Mouse (Mus musculus) MEL (cell line): Measurements from ENCODE around the gene Sox14. TPM values are rescaled to one million over a fixed set of nuclear protein-coding genes. Genes with fewer than 3 reads are reported as not detected.

Source experiments
- DNase-seq: peaks from one replicate; pipeline ENCODE4 v3.0.0; 2011; ENCODE audit warnings: low read depth, low spot score
- H3K27ac ChIP-seq: 2 replicates; pipeline ENCODE4 v1.5.1; 2012; ENCODE audit warnings: low read depth, mild to moderate bottlenecking, control low read depth, low read length, moderate library complexity; ENCODE audit not compliant: control insufficient read depth
- H3K27me3 ChIP-seq, 2 experiments: fragments of 150-350 bp in 1 of 2; sonication (generic) in 1 of 2; 2 replicates each; pipeline ENCODE4 v1.6.1; 2012; ENCODE audit warnings: low read length in 2 of 2, mild to moderate bottlenecking in 2 of 2, improper control_type of control experiment in 1 of 2, moderate library complexity in 1 of 2; ENCODE audit not compliant: insufficient read depth in 2 of 2, control insufficient read depth in 1 of 2
- H3K36me3 ChIP-seq, 2 experiments: 2 replicates each; pipeline ENCODE4 v1.6.1; 2012 to 2014; ENCODE audit warnings: low read length in 2 of 2, improper control_type of control experiment in 1 of 2, inconsistent platforms in 1 of 2, mild to moderate bottlenecking in 1 of 2; ENCODE audit not compliant: insufficient read depth in 2 of 2, control insufficient read depth in 1 of 2
- H3K4me1 ChIP-seq, 2 experiments: fragments of 150-350 bp in 1 of 2; sonication (generic) in 1 of 2; 2 replicates each; pipeline ENCODE4 v1.6.1; 2012; ENCODE audit warnings: low read length in 2 of 2, improper control_type of control experiment in 1 of 2, mild to moderate bottlenecking in 1 of 2; ENCODE audit not compliant: insufficient read depth in 2 of 2, control insufficient read depth in 1 of 2
- H3K4me3 ChIP-seq, 2 experiments: fragments of 150-350 bp in 1 of 2; sonication (generic) in 1 of 2; 2 replicates each; pipeline ENCODE4 v1.5.1; 2012; ENCODE audit warnings: low read depth in 2 of 2, low read length in 2 of 2, mild to moderate bottlenecking in 2 of 2, moderate library complexity in 2 of 2, control low read depth in 1 of 2, improper control_type of control experiment in 1 of 2; ENCODE audit not compliant: control insufficient read depth in 1 of 2, insufficient read depth in 1 of 2
- H3K79me2 ChIP-seq: 2 replicates; pipeline ENCODE4 v1.6.1; 2012; ENCODE audit warnings: mild to moderate bottlenecking, low read length, moderate library complexity; ENCODE audit not compliant: control insufficient read depth, poor library complexity, insufficient read depth
- H3K9ac ChIP-seq: 2 replicates; pipeline ENCODE4 v1.6.1; 2012; ENCODE audit warnings: low read depth, mild to moderate bottlenecking, control low read depth, low read length, moderate library complexity; ENCODE audit not compliant: control insufficient read depth, poor library complexity, severe bottlenecking
- H3K9me3 ChIP-seq: fragments of 150-350 bp; sonication (generic); replicated peaks from 2 replicates; pipeline ENCODE4 v1.6.1; 2012; ENCODE audit warnings: mild to moderate bottlenecking, low read length, improper control_type of control experiment, moderate library complexity; ENCODE audit not compliant: insufficient read depth
- ELF1 ChIP-seq: IDR thresholded peaks from 2 replicates; pipeline ENCODE4 v1.6.1; 2014; ENCODE audit warnings: low read depth, mild to moderate bottlenecking, inconsistent platforms, low read length, improper control_type of control experiment, moderate library complexity
- EP300 ChIP-seq, 2 experiments: IDR thresholded peaks; 2 replicates each; pipeline ENCODE4 v1.6.1; 2011; ENCODE audit warnings: improper control_type of control experiment in 2 of 2, low read length in 2 of 2, low read depth in 1 of 2, mild to moderate bottlenecking in 1 of 2
- GABPA ChIP-seq: IDR thresholded peaks from 2 replicates; pipeline ENCODE4 v1.6.1; 2012; ENCODE audit warnings: low read depth, mild to moderate bottlenecking, inconsistent platforms, low read length, improper control_type of control experiment, moderate library complexity
- HCFC1 ChIP-seq: IDR thresholded peaks from 2 replicates; pipeline ENCODE4 v1.6.1; 2012; ENCODE audit warnings: low read depth, mild to moderate bottlenecking, inconsistent platforms, low read length, improper control_type of control experiment, moderate library complexity
- MAFK ChIP-seq: IDR thresholded peaks from 2 replicates; pipeline ENCODE4 v1.6.1; 2011; ENCODE audit warnings: low read depth, mild to moderate bottlenecking, low read length, improper control_type of control experiment, borderline replicate concordance
- MAX ChIP-seq: IDR thresholded peaks from 2 replicates; pipeline ENCODE4 v1.6.1; 2011; ENCODE audit warnings: low read length, improper control_type of control experiment
- MAZ ChIP-seq: IDR thresholded peaks from 2 replicates; pipeline ENCODE4 v1.6.1; 2012; ENCODE audit warnings: low read depth, mild to moderate bottlenecking, inconsistent platforms, low read length, improper control_type of control experiment
- NELFE ChIP-seq: IDR thresholded peaks from 2 replicates; pipeline ENCODE4 v1.6.1; 2011; ENCODE audit warnings: low read depth, low read length, improper control_type of control experiment
- POLR2AphosphoS5 ChIP-seq: IDR thresholded peaks from 2 replicates; pipeline ENCODE4 v1.6.1; 2012; ENCODE audit warnings: low read depth, borderline replicate concordance, mild to moderate bottlenecking, inconsistent platforms, low read length, moderate library complexity, mixed read lengths
- SIN3A ChIP-seq: IDR thresholded peaks from 2 replicates; pipeline ENCODE4 v1.6.1; 2012; ENCODE audit warnings: low read length, improper control_type of control experiment, inconsistent platforms
- TBP ChIP-seq: IDR thresholded peaks from 2 replicates; pipeline ENCODE4 v1.8.0; 2011; ENCODE audit warnings: low read depth, low read length, improper control_type of control experiment
- UBTF ChIP-seq: IDR thresholded peaks from 2 replicates; pipeline ENCODE4 v1.6.1; 2012; ENCODE audit warnings: low read depth, mild to moderate bottlenecking, inconsistent platforms, low read length, improper control_type of control experiment, moderate library complexity, borderline replicate concordance; ENCODE audit not compliant: insufficient read depth
- ZMIZ1 ChIP-seq: IDR thresholded peaks from 2 replicates; pipeline ENCODE4 v1.6.1; 2012; ENCODE audit warnings: low read depth, mild to moderate bottlenecking, inconsistent platforms, low read length, improper control_type of control experiment, moderate library complexity
- polyA plus RNA-seq, 2 experiments: library from polyadenylated mRNA; stranded (reverse) in 1 of 2; unstranded in 1 of 2; fragments of >175 nt in 1 of 2; fragments of >200 nt in 1 of 2; gene quantifications; 2 replicates each; pipeline versions ENCODE4 v1.2.1 to v1.2.4; 2012; ENCODE audit warnings: low replicate concordance in 2 of 2, low read depth in 1 of 2; ENCODE audit not compliant: insufficient read length in 2 of 2, insufficient read depth in 1 of 2, missing spikeins in 1 of 2
- total RNA-seq: library from RNA; depleted of rRNA; stranded (reverse); fragments of 300-350 nt; gene quantifications from 2 replicates; pipeline ENCODE4 v1.2.3, GENCODE M21; 2012

Gene Sox14
- total and polyA plus RNA-seq, 3 experiments: not detected

DNA sequence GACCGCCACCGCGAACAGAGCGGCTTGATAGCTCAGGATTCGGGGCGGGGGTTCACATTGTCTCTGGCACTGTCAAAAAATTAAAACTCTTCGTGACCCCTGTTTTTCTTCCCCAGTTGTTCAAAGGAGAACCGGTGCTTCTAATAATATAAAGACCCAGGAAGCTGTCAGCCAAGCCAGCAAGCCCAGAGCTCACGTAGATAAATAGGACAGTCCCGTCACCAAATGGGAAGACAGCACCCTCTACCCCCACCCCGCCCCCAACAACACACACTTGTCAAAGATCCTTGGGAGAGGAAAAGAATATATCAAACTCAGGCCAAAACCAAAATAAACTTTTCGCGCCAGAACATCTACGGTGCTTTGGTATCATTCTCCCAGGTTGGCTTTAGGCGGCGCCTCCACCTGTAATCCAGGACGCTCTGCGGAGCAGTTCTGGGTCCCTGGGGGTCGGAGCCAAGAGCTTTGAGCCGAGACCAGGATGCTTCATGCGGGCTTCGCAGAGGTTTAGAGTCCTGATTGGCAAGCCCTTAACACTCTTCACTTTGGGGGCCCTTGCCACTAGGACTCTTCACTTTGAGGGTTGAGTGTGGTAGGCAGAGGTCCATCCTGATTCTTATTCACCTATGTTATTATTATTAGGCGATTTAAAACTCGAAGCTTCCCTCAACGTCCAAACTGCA, 544 bp upstream of the Sox14 start:
- TF ChIP-seq TBP (no peak), GABPA (no peak), POLR2AphosphoS5 (no peak), EP300 (IDR thresholded peaks at IDR 0.05; ENCODE audit: low read depth in 1 of 2, low read length in 2 of 2) (no peak), SIN3A (no peak), MAFK (no peak), MAZ (no peak), UBTF (no peak), HCFC1 (no peak), MAX (no peak), NELFE (no peak), ZMIZ1 (no peak)
- H3K36me3 ChIP-seq: no peaks in the 10 kb centered on the region
- H3K9me3 ChIP-seq: no peaks in the 10 kb centered on the region
- H3K4me1 ChIP-seq: no peaks in the 10 kb centered on the region
- no peak overlapping the region for H3K4me3 ChIP-seq
- no peak for DNase-seq
- H3K9ac ChIP-seq: no peak overlapping the region
- no peaks in the 10 kb centered on the region for H3K79me2 ChIP-seq
- H3K27ac ChIP-seq: no peak overlapping the region
- H3K27me3 ChIP-seq: no peaks in the 10 kb centered on the region

DNA sequence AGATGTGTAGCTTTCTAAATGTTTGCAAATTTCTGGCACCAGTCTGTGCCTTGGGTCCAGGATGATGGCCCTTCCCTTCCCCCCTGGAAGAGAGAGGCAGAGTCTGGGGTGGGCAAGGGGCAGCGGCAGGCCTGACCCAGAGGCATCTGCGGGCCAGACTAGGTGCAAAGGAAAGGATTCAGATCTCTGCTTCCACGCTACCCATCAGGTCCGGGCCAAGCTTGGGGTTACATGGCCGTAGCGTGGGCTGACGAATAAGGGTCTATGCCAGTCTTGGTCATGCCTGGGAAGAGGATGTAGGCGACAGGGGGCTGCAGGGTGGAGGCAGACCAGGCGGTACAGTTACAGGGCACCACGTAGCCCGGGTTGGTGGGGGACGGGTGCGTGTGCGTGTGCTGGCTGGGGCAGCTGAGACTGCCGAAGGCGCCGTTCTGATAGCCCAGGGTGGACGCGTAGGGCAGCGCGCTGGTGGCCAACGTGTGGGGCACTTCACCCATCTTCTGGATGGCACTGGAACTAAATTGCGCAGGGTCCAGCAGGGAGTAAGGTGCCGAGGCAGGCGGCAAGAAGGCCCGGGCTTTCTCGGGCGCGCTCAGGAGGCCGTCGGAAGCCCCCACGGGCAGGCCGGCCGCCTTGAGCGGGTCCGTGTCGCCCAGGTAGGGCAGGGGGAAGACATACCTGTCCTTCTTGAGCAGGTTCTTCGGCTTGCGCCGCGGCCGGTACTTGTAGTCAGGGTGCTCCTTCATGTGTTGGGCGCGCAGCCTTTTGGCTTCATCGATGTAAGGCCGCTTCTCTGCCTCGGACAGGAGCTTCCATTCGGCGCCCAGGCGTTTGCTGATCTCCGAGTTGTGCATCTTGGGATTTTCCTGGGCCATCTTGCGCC, 994 bp downstream of the Sox14 start:
- H3K9me3 ChIP-seq: no peaks in the 10 kb centered on the region
- H3K36me3 ChIP-seq: no peaks in the 10 kb centered on the region
- TF ChIP-seq EP300 (IDR thresholded peaks at IDR 0.05; ENCODE audit: low read depth in 1 of 2, low read length in 2 of 2) (no peak), ELF1 (no peak), MAX (no peak), NELFE (no peak), SIN3A (no peak)
- no peak for DNase-seq
- no peaks in the 10 kb centered on the region for H3K79me2 ChIP-seq
- H3K4me3 ChIP-seq: no peak overlapping the region
- H3K27ac ChIP-seq: no peak overlapping the region
- H3K27me3 ChIP-seq: no peaks in the 10 kb centered on the region
- H3K4me1 ChIP-seq: no peaks in the 10 kb centered on the region
- no peak overlapping the region for H3K9ac ChIP-seq
